Mouse (Mus musculus) v-Abl transformed pro-B cells (cell line): ENCODE results near the gene Xirp1.

Source experiments
- in situ Hi-C, 2 experiments: fragments of 400-800 bp; cut with MboI; formaldehyde crosslinking; loops; one replicate each; pipeline ENCODE4 v1.15.1; 2025; ENCODE audit not compliant: unreplicated experiment in 2 of 2

Gene Xirp1

DNA sequence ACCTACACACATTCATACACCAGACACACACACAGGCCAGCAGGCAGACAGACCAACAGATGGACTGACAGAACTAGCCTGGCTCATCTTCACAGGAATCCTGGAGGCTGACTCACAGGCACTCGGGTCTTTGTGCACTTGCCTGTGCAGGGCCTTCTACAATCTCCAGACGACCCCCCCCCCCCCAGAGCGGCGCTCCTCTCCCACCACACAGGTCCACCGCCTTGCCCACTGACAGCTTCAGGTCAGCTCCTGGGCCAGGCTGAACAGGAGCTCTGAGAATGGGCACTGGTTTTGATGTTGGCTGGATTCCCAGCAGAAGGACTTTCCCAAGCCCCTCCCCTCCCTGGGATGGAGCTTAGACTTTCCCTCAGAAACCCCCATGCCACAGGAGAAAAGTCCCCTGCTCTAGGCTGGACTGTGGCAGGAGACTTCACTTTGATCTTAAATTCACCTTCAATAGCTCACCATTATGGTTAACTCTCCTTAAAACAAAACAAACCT, 45.8 kb downstream of the Xirp1 start:
- in situ Hi-C loops, result loop anchor here (25.0 kb wide), 3 partner anchors 1310 to 1910 kb away; partner anchors contain the start of genes Ackr2 (in 1 of the 2), Trak1 (in 1 of the 2) and Ulk4 (in 1 of the 2)

DNA sequence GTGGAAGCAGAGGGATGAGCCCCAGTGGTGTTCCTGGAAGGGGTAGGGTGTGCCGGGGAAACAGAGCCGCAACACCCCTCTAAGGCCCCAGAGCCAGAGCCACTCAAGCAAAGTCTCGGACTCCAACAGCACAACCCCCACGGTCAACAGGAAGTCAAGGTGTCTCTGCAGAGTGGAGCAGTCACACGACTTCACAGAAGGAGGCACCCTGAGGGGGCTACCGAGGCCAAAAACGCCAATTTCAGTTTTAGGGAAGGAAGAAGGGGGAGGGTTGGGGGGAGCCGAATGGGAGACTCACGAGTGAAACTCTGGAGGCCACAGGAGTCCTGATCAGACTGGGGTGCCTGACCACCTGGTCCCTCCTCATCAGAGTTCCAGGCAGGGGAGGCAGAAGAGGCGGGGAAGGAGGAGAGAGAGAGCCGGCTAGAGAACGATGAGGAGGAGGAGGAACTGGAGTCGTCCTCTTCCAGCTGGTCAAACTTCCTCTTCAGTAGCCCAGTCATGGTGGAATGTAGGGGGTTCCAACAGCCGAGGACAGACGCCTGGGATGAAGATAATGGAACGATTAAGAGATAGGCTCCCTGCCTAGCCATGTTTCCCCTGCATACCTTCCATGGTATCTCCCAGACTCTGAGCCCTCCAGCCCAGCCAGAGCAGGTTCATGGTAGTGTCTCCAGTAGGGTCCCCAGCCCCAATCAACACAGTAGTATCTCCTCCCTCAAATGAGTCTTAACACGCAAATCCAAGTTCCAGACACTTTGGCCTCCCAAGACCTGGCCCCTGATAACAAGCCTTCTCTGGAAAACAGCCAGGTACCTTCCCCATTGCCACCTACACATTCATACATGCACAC, 46.5 kb downstream of the Xirp1 start:
- in situ Hi-C loops, result loop anchor here (25.0 kb wide), 3 partner anchors 1310 to 1910 kb away; partner anchors contain the start of genes Ackr2 (in 1 of the 2), Trak1 (in 1 of the 2) and Ulk4 (in 1 of the 2)

DNA sequence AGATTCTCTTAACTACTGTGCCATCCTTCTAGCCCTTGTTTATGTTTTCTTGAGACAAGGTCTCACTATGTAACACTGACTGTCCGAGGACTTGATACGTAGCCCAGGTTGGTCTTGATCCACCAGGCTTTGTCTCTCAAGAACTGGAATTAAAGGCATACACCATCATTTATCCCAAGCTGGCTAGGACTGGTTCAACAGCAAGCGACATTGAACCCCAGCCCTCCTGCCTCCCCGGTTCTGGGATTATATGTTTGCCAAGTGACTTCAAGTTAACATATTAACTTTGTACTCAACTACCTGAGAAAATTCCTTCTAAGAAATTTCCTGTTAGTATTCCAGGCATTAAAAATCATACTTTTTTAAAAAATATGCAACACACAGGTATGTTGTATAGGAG, 48.1 kb downstream of the Xirp1 start:
- in situ Hi-C loops, result loop anchor here (25.0 kb wide), 3 partner anchors 1312 to 1912 kb away; partner anchors contain the start of genes Ackr2 (in 1 of the 2), Trak1 (in 1 of the 2) and Ulk4 (in 1 of the 2)

DNA sequence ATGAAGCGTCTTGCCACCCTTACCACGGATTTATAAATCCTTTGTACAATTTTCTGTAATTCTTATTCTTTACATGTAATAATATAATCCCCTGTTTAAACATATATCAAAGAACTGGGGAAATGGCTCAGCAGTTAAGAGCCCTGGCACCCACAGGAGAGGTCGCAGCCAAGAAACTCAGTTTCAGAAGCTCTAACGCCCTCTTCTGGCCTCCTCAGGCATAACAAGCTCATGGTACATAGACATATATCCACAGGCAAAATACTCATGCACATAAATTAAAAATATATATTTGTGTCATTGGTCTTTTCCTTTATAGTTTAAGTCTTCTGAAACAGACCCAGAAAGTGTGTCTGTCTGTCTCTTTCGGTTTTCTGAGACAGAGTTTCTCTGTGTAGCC, 48.8 kb downstream of the Xirp1 start:
- in situ Hi-C loops, result loop anchor here (25.0 kb wide), 3 partner anchors 1313 to 1913 kb away; partner anchors contain the start of genes Ackr2 (in 1 of the 2), Trak1 (in 1 of the 2) and Ulk4 (in 1 of the 2)

DNA sequence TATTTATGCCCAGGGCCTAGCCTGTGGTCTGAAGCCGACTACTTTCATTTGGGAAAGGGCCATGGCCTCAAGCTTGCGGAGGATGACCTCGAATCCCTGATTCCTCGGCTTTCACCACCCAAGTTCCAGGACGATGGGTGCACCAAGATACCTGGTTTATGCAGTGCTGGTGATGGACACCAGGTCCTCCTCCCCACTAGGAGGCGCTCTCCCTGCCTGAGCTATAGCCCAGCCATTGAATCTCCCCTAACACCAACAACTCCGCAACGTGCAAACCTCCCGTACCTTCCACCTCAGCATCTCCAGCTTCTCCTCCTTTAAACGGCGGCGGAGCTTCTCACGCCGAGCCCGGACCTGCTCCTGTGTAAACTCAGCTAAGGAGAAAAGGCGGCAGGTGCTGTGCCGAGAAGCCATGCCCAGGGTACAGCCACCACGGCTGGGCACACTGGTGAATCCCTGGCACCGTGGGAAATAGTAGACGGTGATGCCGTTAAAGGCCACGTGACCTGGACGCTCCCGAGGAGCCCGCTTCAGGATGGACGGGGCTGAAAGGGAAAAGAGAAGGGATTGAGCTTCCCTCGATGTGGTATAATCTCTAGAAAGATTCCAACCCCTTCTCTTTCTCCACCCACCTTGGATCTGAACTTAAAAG, 49.4 kb downstream of the Xirp1 start:
- in situ Hi-C loops, result no loop called here

DNA sequence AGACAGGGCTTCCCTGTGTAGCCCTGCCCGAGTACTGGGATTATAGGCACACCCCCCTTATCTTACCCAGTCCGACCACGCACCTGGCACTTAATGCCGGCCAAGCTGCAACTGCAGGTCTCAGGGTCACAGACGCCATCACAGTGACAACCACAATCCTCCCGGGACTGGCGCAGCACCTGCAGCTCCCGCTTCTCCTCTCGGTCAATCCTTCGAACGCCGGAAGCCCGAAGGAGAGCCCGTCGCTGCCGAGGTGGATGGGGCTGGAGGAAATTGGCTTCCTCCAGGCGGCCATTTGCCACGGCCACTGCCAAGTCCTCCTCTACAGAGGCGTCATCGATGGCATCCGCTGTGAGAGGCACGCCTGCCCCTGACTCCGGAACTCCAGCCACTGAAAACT, 50.1 kb downstream of the Xirp1 start:
- in situ Hi-C loops, result no loop called here

DNA sequence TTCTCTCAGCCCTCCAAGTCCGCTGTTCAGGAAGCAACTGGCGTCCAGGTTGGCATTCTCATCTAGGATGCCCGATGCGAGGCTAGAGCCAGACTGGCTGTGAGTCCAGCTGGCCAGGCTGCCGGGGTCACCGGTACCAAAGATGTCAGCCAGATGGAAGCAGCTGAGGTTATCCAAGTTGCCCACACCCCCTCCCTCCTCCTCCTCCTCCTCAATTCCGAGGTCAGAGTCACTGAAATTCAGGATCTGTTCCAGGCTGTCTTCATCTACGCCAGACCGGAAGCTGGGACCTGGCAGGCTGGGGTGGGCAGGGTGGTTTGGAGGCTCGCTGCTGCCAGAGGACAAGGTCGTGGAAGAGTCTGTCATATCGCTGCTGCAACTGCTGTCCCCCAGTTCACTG, 50.8 kb downstream of the Xirp1 start:
- in situ Hi-C loops, result no loop called here

DNA sequence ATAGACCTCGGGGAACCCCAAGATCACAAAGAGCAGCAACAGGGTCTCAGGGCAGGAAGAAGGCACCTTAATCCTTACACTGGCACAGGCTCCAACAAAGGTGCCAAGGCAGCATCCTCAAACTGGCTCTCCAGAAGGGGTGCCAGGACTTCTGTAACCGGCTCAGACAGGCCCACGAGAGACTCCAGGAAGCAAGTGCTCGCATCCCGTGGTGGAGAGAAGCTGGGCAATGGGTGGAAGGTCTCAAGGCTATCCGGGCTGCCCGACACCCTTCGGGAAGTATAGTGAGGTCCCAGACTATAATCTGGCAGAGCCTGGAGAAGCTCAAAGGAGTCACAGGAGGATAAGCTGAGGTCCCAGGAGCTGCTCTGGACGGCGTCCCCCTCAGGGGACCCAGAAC, 51.2 kb downstream of the Xirp1 start:
- in situ Hi-C loops, result no loop called here

DNA sequence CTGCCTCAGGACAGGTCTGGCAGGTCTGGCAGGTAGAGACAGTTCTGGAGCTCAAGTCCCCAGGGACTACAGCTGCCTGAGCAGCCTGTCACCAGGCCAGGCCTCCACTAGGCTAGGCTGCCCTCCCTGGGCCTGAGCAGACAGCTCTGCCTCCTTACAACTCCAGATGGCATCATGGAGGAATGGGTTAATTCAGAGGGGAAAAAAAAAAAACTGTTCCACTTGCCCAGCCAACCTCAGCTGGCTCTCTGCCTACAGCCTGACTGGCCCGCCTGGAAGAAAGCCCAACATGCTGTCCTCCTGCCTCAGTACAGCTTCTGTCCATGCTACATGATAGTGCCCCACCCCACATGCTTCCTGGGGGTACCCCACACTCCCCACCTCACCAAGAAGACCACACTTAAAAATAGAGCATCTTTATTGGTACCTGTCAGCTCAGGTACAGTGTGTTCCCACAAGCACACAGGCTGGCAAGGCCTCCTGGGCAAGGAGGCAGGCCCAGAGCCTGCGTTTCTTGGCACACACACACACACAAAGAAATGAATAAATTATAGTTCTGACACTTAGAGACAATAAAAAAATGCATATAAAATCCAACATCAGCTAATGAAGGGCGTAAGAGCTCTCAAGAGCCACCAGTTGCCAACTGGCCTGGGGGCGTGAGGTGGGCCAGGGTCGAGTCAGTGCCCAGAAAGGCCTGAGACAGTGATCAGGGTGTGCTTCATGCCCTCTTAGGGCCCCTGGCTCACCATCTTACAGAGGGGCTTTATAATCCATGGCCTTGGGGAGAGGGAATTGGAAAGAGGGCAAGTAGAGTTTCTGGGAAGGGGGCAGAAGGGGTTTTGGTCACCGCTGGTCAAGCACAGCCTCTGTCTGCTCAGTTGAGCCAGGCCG, 52.4 kb downstream of the Xirp1 start:
- in situ Hi-C loops, result no loop called here

DNA sequence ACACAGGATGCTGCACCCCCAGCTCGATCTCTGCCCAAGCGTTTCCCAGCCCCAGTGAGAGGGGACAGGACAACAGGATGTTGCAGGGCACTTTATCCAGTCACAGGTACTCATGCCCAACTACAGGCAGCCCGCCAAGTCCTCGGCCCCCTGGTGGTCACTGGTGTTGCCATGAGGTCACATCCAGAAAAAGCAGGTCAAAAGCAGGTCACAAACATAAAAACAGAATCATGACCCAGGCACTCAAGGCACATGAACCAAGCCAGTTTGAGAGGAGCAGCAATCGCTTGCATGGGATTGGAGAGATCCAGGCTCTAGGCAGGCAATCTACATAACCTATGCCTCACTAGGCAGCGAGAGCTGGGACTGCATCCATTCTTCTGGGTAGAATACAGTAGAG, 53.2 kb downstream of the Xirp1 start:
- in situ Hi-C loops, result no loop called here

DNA sequence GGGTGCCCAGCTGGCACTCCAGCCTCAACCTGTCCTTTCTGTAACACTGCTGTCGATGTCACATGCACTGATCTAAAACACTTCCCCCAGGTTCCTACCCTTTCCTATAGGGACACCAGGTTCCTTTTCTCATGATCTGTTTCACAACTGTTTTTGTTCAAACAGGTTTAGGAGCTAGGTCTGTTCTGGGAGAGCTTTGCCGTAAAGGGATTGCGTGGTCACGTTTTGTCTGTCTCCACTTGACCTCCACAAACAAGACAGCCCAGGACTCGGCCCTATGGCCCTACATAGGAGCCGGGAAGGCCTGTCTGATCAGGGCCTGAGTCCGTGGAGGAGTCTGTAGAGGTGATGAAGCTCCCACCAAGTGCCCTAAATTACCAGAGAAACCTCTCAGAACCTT, 53.6 kb downstream of the Xirp1 start:
- in situ Hi-C loops, result loop anchor here (5.0 kb wide), 3 partner anchors 42 to 102 kb away; no protein-coding TSS in a partner anchor

DNA sequence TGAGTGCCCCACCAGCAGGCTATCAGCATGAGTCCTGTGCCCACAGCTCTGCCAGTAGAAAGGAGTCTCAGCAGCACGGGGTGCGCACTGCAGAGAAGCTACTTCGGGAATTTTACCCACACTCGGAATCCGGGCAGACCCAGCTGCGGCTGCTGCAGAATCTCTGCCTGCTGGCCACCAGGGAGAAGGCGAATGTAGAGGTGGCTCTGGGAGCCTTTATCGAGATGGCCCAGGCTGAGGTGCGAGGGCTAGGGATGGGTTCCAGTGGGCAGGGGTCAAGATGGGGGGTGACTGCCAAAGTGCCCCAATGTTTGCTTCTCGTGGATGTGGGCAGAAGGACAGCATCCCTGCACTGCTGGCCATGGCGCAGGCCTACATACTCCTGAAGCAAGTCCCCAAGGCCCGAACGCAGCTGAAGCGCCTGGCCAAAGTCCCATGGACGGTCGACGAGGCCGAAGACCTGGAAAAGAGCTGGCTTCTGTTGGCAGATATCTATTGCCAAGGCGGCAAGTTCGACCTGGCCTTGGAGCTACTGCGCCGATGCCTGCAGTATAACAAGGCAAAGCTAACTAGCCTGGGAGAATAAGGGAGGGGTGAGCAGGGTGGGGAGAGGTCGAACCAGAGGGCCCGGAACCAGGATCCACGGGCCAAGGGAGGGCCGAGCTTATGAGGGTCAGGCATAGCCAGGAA, 57.0 kb downstream of the Xirp1 start:
- in situ Hi-C loops, result loop anchor here (5.0 kb wide), 3 partner anchors 46 to 106 kb away; no protein-coding TSS in a partner anchor

DNA sequence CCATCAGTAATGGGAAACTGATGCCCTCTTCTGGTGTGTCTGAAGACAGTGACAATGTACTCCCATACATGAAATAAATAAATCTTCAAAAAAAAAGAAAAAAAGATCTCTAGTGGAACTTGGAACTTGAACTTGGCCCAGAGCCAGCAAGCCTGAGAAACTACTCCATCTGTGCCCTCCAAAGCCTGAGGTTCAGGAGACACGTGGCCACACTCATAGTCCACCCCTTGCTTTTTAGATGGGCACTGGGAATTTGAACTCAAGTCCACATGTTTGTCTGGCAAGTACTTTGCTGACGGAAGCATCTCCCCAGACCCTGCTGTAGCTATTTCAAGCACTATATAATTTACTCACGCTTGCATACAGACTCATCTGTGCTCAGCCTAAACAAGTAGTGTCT, 58.2 kb downstream of the Xirp1 start:
- in situ Hi-C loops, result loop anchor here (5.0 kb wide), 3 partner anchors 47 to 107 kb away; no protein-coding TSS in a partner anchor

DNA sequence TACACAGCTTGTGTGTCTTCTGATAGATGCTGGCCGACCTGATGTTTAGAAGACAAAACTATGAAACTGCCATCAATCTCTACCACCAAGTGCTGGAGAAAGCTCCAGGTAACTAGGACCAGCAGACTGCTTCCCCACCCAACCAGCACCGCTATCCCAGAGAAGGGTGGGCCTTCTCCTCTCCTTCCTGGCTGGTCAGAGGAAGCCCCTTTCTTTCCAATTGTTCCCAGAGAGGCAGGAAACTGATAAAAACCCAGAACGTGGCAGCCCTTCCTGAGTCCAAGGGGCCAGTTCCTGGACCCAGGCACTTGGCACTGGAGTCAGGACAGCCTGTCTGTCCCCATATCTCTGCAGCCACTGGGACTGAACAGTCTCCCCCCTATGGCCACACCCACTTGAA, 59.2 kb downstream of the Xirp1 start:
- in situ Hi-C loops, result loop anchor here in 1 of 2 experiments (5.0 kb wide), 1 partner anchor 108 kb away; no protein-coding TSS in a partner anchor
